Mouse (Mus musculus) CH12.LX (cell line): ENCODE data around the gene Prr5.

ENCODE experiments used
- CTCF ChIP-seq, 2 experiments: IDR thresholded peaks in 1 of 2; conservative IDR thresholded peaks in 1 of 2; 2 replicates each; pipeline ENCODE4 v1.5.1; 2011 to 2012; ENCODE audit warnings: low read depth in 2 of 2, low read length in 2 of 2, improper control_type of control experiment in 1 of 2, inconsistent platforms in 1 of 2, mild to moderate bottlenecking in 1 of 2, moderate library complexity in 1 of 2
- ELF1 ChIP-seq: IDR thresholded peaks from 2 replicates; pipeline ENCODE4 v1.6.1; 2014; ENCODE audit warnings: low read depth, mild to moderate bottlenecking, inconsistent platforms, low read length, improper control_type of control experiment
- GABPA ChIP-seq: IDR thresholded peaks from 2 replicates; pipeline ENCODE4 v1.6.1; 2012; ENCODE audit warnings: low read depth, low read length, improper control_type of control experiment, inconsistent platforms; ENCODE audit not compliant: insufficient replicate concordance
- MAZ ChIP-seq: IDR thresholded peaks from 2 replicates; pipeline ENCODE4 v1.6.1; 2012; ENCODE audit warnings: low read depth, mild to moderate bottlenecking, inconsistent platforms, low read length, improper control_type of control experiment, moderate library complexity
- POLR2A ChIP-seq: IDR thresholded peaks from 2 replicates; pipeline ENCODE4 v1.6.1; 2011; ENCODE audit warnings: low read depth, mild to moderate bottlenecking, improper control_type of control experiment, low read length
- TCF12 ChIP-seq: IDR thresholded peaks from 2 replicates; pipeline ENCODE4 v1.6.1; 2014; ENCODE audit warnings: low read depth, mild to moderate bottlenecking, inconsistent platforms, low read length, improper control_type of control experiment
- ZC3H11A ChIP-seq: IDR thresholded peaks from 2 replicates; pipeline ENCODE4 v1.6.1; 2012; ENCODE audit warnings: low read depth, mild to moderate bottlenecking, inconsistent platforms, low read length, improper control_type of control experiment
- ZMIZ1 ChIP-seq: IDR thresholded peaks from 2 replicates; pipeline ENCODE4 v1.6.1; 2012; ENCODE audit warnings: low read depth, mild to moderate bottlenecking, inconsistent platforms, low read length, improper control_type of control experiment

GRCm38 (mm10) chr15:84665662-84666061, 3.8 kb upstream of the Prr5 start:
- TF ChIP-seq CTCF (conservative IDR thresholded peaks at IDR 0.05 in 1 of 2, IDR thresholded peaks at IDR 0.05 in 1 of 2; ENCODE audit: low read depth in 2 of 2, low read length in 2 of 2), result no peak
- TF ChIP-seq ZC3H11A, result no peak
- TF ChIP-seq ZMIZ1, result no peak
- no peak for TF ChIP-seq POLR2A
- no peak for TF ChIP-seq MAZ
- no peak for TF ChIP-seq TCF12
- TF ChIP-seq ELF1, result no peak
- no peak for TF ChIP-seq GABPA
